Mouse (Mus musculus) adrenal gland (tissue): ENCODE data around the gene Susd1.

Experiments used
- intact Hi-C: fragments of 180-260 bp; cut with DNase I; formaldehyde crosslinking; loops from one replicate; pipeline ENCODE4 v1.15.1; 2025

Susd1 gene

DNA sequence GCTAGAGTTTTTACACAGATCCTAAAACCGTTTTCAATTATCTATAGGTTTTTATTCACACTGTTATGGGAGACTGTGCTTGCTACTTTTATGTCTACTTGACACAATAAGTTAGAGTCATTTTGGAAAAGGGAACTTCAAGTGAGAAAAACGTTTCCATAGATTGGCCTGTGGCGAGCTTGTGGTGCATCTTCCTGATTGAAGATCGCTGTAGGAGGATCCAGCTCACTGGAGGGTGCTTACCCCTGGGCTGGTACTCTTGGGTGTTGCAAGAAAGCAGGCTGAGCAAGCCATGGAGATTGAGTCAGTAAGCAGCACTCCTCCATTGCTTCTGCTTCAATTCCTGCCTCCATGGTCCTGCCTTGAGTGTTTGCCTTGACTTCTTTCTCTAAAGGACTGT, 2.5 kb downstream of the Susd1 start:
- intact Hi-C loops: no loop called here

DNA sequence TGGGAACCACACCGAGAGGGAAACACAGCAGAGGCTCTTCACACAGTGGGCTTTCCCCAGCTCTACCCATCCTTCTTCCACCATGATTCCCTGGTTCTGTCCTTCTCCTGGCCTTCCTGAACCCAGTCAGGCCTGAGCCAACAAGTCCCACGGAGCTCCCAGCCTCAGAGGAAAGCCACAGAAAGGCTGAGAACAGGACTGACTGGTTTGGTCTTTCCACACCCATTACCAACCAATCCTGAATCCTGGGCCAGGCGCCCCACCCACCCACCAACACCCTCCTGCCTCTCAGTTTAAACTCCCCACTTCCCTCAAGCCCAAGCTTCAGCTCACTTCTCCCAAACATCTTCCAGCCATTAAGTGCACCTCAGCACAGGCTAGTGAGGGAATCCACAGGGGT, 4.4 kb downstream of the Susd1 start:
- intact Hi-C loops: no loop called here

DNA sequence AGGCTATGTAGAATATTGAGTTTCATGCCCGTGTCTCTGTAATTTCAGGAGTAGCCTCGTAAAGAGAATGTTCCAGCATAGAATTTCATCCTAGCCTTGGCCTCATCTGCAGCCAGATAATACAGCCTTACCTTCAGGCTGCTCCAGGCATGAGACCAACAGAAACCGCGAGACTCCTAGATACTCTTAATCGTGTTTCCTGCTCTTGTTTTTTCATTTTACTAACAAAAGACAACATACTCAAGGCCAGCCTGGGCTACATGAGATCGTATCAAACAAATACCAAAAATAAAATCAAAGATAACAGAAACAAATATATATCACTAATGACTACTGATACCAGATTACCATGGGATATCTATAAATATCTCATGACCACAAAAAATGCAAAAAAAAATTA, 9.3 kb downstream of the Susd1 start:
- intact Hi-C loops: no loop called here

GRCm38 (mm10) chr4:59426429-59426828, 12.0 kb downstream of the Susd1 start:
- intact Hi-C loops: no loop called here

GRCm38 (mm10) chr4:59422808-59423207, 15.6 kb downstream of the Susd1 start:
- intact Hi-C loops: no loop called here

DNA sequence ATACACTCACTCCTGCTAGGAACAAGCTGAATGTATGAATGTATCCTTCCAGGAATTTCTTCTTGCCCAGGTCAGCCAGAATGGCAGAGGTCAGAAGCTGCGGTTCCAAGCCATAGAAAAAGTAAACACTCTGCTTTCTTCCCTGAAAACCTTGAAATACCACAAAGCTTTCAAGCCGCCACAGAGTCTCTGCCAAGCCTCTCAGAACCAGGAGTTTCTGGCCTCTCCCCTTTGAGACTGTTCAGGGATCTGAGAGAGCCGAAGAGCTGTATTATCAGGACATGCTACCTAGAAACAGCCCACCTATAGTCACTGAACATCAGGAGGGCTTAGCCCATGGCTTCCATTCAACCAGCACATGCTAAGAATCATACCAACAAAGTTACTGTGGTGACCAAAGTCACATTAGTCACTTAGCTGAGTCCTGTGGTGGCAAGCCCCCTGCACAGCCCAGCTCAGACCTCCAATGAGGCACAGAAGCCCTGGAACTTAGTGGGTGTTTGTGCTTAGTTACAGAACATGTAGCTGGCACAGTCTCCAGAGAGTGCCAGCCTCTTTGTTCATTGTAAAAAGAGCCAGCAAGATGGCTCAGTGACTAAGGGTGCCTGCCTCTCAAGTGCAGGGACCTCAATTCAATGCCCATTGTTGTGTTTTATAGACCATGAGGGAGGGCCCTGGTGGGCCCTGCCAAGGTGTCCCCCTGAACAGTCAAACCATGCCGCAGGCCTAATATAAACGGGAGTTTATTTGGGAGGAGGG, 16.2 kb downstream of the Susd1 start:
- intact Hi-C loops: no loop called here

DNA sequence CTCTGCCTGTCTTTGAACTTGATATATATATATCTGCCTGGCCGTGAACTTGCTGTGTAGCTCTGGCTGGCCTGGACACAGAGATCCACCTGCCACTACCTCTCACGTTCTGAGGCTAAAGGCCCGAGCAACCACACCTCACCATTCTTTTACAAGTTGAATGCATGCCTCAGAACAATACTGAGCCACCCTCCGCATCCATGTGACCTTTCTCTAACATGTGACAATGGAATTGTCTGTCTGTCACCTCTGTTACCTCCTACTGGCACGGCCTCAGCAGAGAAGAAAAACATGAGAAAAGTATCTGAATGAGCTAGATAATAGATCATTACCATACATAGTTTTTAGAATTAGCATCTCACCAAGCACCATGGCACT, 17.1 kb downstream of the Susd1 start:
- intact Hi-C loops: no loop called here

DNA sequence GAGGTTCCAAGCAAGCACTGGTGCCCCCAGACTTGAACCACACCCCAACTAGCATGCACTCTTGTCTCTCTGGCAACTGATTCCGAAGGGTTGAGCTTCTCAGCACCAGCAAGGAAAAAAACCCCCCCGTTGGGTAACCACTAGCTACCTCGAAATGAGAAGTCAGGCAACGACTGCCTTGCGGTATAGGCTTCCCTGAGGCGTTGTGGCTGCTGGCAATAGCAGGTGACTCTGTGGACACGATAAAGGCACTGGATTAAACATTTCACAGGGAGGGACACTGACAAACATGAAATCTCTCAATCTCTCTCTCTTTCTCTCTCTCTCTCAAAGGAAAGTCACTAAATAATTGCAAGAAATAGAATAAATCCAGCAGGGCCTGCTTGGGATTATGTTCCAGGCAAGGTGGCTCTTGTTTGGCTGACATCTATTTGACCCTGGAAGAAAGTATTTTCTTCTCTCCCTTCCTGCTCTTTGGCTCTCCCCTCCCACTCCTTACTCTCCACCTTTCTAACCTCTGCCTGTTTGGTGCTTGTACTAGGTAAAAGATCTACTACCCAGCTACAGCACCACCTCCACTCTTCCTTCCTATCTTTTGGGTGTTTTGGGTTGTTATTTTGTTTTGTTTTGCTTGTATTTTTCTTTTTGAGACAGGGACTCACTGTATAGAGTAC, 17.6 kb downstream of the Susd1 start:
- intact Hi-C loops: no loop called here

DNA sequence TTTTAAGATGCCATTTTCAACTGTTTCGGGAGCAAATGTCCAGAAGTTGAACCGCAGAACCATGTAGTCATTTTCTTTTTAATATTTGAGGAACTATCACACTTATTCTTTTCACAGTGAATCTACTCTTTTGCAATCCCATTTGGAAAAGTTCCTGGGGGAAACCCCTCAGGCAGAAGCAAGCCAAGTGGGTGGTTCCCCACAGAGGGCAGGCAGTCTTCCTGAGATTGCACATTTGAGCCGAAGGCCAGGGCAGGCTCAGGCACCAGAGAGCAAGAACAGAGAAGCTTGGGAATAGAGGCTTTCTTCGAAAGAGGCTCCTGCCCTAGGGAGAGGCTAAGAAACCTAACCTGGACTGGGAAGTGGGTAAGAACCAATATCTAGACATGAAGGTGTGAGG, 19.2 kb downstream of the Susd1 start:
- intact Hi-C loops: no loop called here

DNA sequence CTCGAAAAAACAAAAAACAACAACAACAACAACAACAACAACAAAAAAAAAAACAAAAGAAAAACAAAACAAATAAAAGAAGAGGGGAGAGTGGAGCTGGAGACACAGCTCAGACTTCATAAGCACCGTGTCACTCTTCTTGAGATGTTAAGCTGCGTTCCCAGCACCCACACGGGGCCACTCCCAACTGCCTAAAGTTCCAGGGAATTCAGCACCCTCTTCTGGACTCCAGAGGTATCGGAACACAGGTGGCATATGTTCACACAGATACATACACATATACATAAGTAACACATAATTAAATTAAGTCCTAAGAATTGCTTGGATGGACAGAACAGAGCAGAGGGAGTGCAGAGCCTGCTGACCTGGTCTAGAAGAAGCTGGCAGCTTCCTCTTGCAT, 25.0 kb downstream of the Susd1 start:
- intact Hi-C loops: no loop called here

GRCm38 (mm10) chr4:59411153-59411552, 27.3 kb downstream of the Susd1 start:
- intact Hi-C loops: no loop called here

DNA sequence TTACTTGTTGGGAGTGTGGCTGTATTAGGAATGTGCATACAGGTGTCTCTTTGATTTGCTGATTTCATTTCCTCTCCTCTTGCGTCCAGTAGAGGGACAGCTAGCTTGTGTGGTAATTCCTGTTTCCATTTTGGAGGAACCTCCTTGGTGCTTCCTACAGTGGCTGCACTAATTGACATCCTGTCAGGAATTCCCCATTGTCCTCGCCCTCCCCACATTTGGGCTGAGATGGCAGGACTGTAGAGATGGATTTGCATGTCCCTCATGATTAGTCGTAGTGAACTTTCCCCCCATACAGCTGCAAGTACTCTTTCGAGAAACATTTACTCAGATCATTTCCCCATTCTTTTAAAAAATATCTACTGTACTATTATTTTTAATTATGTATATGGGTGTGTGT, 30.7 kb downstream of the Susd1 start:
- intact Hi-C loops: no loop called here

- intact Hi-C loops: no loop called here
Measured at GRCm38 (mm10) chr4:59404375-59404774, 34.1 kb downstream of the Susd1 start.

- intact Hi-C loops: no loop called here
Measured at GRCm38 (mm10) chr4:59400931-59401330, 37.5 kb downstream of the Susd1 start.

- intact Hi-C loops: no loop called here
Measured at GRCm38 (mm10) chr4:59399343-59399742, 39.1 kb downstream of the Susd1 start.

DNA sequence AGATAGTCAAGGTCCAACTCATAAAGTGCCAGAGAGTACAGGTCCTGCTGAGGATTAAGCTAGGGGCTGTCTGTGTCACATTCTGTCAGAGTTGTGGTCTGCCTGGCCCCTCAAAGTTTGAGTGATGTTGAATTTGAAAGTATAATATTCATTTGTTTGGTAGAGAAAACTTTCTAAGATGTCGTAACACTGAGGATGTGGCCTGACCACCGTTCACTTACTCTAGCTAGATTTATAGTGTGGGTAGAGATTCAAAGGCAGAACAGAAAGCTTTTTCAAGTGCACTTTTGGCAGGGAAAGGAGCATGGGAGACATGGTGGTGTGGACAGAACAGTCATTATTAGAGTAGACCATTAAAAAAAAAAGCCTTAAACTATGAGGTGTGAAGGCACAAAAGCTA, 42.9 kb downstream of the Susd1 start:
- intact Hi-C loops: no loop called here

DNA sequence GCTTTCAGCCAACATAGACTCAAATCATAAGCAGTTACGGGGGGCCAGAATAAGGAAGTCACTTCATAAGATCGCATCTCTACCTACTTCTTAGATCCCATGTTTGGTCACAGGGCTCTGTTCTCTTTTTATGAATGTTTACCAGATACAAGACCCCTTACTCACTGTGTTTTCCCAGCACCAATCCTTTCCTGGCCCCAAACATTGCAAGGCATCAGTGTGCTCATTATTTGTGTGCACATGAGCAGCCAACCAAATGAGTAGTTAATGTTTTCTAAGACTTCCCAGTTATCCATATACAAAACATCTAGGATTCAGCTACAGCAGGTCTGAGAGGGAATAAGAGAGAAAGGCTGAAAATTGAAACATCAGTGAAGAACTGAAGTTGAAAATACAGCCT, 44.3 kb downstream of the Susd1 start:
- intact Hi-C loops: no loop called here

DNA sequence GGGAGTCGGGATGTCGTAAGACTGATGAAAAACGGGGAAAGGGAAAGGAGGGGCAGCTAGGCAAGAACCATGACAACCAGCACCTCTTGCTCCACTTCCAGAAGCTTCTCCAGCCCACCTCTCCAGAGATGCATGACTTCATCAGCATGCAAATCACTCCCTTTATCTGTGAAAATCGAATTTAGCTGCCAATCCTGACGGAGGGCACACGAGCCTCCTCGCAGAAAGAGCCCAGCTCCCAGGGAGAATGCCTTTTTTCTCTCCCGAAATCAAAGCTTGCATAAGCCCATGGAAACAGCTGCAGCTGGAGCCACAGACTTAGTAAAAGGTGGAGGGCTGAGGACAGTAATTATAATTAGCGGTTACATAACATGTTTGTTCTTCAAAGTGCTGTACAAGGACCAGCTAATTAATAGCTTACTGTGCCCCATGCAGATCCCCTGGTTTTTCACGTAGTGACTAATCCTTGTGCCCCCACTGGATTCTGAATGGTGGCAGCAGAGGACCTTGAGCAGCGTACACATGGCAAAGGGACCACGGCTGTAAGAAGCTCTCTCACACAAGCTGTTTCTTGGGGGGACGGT, 49.9 kb downstream of the Susd1 start:
- intact Hi-C loops: no loop called here

GRCm38 (mm10) chr4:59387387-59388210, 50.8 kb downstream of the Susd1 start:
- intact Hi-C loops: no loop called here

DNA sequence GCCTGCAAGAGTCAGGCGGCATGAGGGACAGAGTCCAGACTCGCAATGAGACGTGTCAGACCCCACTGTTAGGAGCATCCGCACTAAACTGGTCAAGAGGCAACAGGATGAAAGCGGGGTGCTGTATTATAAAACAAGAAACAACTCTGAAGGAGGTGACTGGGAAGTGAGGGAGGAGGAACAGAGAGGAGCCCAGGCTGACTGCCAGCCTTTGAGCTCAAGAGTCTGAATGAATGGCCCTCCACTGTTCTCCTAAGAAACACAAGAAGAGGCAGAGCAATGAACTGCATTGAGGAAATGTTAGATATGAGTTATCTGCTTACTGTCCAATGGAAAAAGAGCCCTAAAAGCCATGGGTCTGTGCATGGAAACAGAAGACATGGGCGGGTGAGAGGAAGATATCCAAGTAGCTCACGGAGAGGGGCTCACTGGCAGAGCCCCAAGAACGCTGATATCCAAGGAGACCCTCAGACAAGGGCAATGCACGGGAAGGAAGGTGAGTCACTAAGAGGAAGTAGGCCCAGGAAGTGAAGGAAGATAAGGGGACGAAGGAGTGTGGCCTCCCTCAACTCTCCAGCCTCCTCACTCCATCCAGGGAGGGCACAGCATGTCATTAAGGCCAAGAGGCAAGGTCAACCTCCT, 53.1 kb downstream of the Susd1 start:
- intact Hi-C loops: no loop called here

DNA sequence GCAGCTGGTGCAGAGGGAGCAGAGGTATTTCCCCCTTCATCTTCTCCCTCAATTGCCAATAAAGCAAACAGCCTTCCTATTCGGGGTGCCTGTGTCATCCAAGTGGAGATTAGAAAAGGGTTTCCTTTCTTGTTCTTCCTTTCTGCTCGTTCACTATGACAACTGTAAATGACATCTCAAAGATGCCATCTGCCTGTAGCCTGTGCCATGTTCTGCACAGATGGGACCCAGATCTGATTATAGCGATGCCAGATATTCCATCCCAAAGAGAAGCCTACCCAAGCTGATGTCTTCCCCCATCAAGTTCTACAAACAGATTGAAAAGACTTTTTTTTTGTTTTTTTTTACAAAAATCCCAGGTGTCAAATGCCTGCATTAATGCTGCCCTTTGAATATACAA, 54.6 kb downstream of the Susd1 start:
- intact Hi-C loops: loop anchor here (5.0 kb wide), 1 partner anchor 184 kb away; no protein-coding TSS in a partner anchor
